Mouse (Mus musculus): Measurements from ENCODE around the gene Zfp184. TPM values are rescaled to one million over a fixed set of nuclear protein-coding genes. Genes with fewer than 3 reads are reported as not detected.

Zfp184 gene
- polyA plus RNA-seq, 1 experiment from 2014 or later = 19.4 TPM

- Histone ChIP-seq H3K4me3 (peak overlapping the region; percentile 20), H3K9me3 (no peaks in the 10 kb centered on the region), H3K4me2 (replicated peaks) (peak overlapping the region; percentile 50), H3K27me3 (replicated peaks) (peaks cover 79% of the 10 kb centered on the region), H3K9ac (no peak overlapping the region), H3K36me3 (no peaks in the 10 kb centered on the region), H3K4me1 (peaks cover 4% of the 10 kb centered on the region; the same call in 1 of the 2 replicates), H3K27ac (no peak overlapping the region)
- ATAC-seq (ENCODE audit: low FRiP score, low read depth) = no peak
- under 1% methylated on average over 13 of the region's 13 CpGs for WGBS
Measured at GRCm38 (mm10) chr13:21996840-21997185, 51.9 kb downstream of the Zfp184 start.

- H3K4me1 ChIP-seq = peaks cover 4% of the 10 kb centered on the region; the same call in 1 of the 2 replicates
- H3K9ac ChIP-seq = no peak overlapping the region
- H3K9me3 ChIP-seq = no peaks in the 10 kb centered on the region
- H3K4me3 ChIP-seq = peak overlapping the region; percentile 20
- peaks cover 84% of the 10 kb centered on the region for H3K27me3 ChIP-seq (replicated peaks)
- WGBS = 1% methylated on average over 21 of the region's 21 CpGs
- H3K27ac ChIP-seq = no peak overlapping the region
- no peak for ATAC-seq (ENCODE audit: low FRiP score, low read depth)
- H3K36me3 ChIP-seq = no peaks in the 10 kb centered on the region
- H3K4me2 ChIP-seq (replicated peaks) = peak overlapping the region; percentile 50
Measured at GRCm38 (mm10) chr13:21997201-21997820, 52.4 kb downstream of the Zfp184 start.

- Histone ChIP-seq H3K36me3 (no peaks in the 10 kb centered on the region), H3K9me3 (no peaks in the 10 kb centered on the region), H3K27ac (no peak overlapping the region), H3K4me2 (replicated peaks) (peak overlapping the region; percentile 50), H3K9ac (no peak overlapping the region), H3K4me3 (no peak overlapping the region), H3K27me3 (replicated peaks) (peaks cover 87% of the 10 kb centered on the region), H3K4me1 (peaks cover 4% of the 10 kb centered on the region; the same call in 1 of the 2 replicates)
- ATAC-seq (ENCODE audit: low FRiP score, low read depth) = no peak
- WGBS = 2% methylated on average over 4 of the region's 4 CpGs
Measured at GRCm38 (mm10) chr13:21997821-21998220, 52.9 kb downstream of the Zfp184 start.

GRCm38 (mm10) chr13:21998412-21998811, 53.5 kb downstream of the Zfp184 start:
- WGBS = 22% methylated on average over 3 of the region's 3 CpGs
- no peak overlapping the region for H3K4me3 ChIP-seq
- H3K4me1 ChIP-seq = peaks cover 4% of the 10 kb centered on the region; the same call in 1 of the 2 replicates
- H3K27me3 ChIP-seq (replicated peaks) = peaks cover 90% of the 10 kb centered on the region
- no peak overlapping the region for H3K9ac ChIP-seq
- H3K4me2 ChIP-seq (replicated peaks) = no peak overlapping the region
- no peaks in the 10 kb centered on the region for H3K36me3 ChIP-seq
- H3K9me3 ChIP-seq = no peaks in the 10 kb centered on the region
- H3K27ac ChIP-seq = no peak overlapping the region
- no peak for ATAC-seq (ENCODE audit: low FRiP score, low read depth)

- ATAC-seq (ENCODE audit: low FRiP score, low read depth) = no peak
- H3K27ac ChIP-seq = no peak overlapping the region
- H3K4me3 ChIP-seq = no peak overlapping the region
- H3K4me1 ChIP-seq = peaks cover 4% of the 10 kb centered on the region; the same call in 1 of the 2 replicates
- no peak overlapping the region for H3K9ac ChIP-seq
- 29% methylated on average over 4 of the region's 4 CpGs for WGBS
- peaks cover 93% of the 10 kb centered on the region for H3K27me3 ChIP-seq (replicated peaks)
- no peaks in the 10 kb centered on the region for H3K9me3 ChIP-seq
- no peaks in the 10 kb centered on the region for H3K36me3 ChIP-seq
- H3K4me2 ChIP-seq (replicated peaks) = no peak overlapping the region
Measured at GRCm38 (mm10) chr13:21999147-21999546, 54.3 kb downstream of the Zfp184 start.

- peaks cover 9% of the 10 kb centered on the region for H3K4me1 ChIP-seq
- no peaks in the 10 kb centered on the region for H3K9me3 ChIP-seq
- 61% methylated on average over 2 of the region's 2 CpGs for WGBS
- no peak overlapping the region for H3K9ac ChIP-seq
- no peak overlapping the region for H3K27ac ChIP-seq
- no peak for ATAC-seq (ENCODE audit: low FRiP score, low read depth)
- peaks cover 99% of the 10 kb centered on the region for H3K27me3 ChIP-seq (replicated peaks)
- no peak overlapping the region for H3K4me2 ChIP-seq (replicated peaks)
- no peaks in the 10 kb centered on the region for H3K36me3 ChIP-seq
- no peak overlapping the region for H3K4me3 ChIP-seq
Measured at GRCm38 (mm10) chr13:22001346-22001745, 56.5 kb downstream of the Zfp184 start.

GRCm38 (mm10) chr13:22001823-22002222, 56.9 kb downstream of the Zfp184 start:
- Histone ChIP-seq H3K9ac (no peak overlapping the region), H3K4me1 (peaks cover 14% of the 10 kb centered on the region), H3K27ac (no peak overlapping the region), H3K9me3 (no peaks in the 10 kb centered on the region), H3K4me2 (replicated peaks) (no peak overlapping the region), H3K4me3 (no peak overlapping the region), H3K27me3 (replicated peaks) (peaks cover 99% of the 10 kb centered on the region), H3K36me3 (no peaks in the 10 kb centered on the region)
- WGBS = 16% methylated on average over 5 of the region's 5 CpGs
- no peak for ATAC-seq (ENCODE audit: low FRiP score, low read depth)

GRCm38 (mm10) chr13:22005605-22006333, 60.9 kb downstream of the Zfp184 start:
- H3K36me3 ChIP-seq = no peaks in the 10 kb centered on the region
- H3K4me2 ChIP-seq (replicated peaks) = peak overlapping the region; percentile 89
- H3K27me3 ChIP-seq (replicated peaks) = peaks cover 100% of the 10 kb centered on the region
- no peak overlapping the region for H3K27ac ChIP-seq
- no peaks in the 10 kb centered on the region for H3K9me3 ChIP-seq
- peak overlapping the region; percentile 46 for H3K4me3 ChIP-seq
- peaks cover 16% of the 10 kb centered on the region for H3K4me1 ChIP-seq
- H3K9ac ChIP-seq = 0 out of 2 replicates have a peak overlapping the region, but pooled peaks have one; percentile 42
- peak; percentile 67 for ATAC-seq (ENCODE audit: low FRiP score, low read depth)
- under 1% methylated on average over 45 of the region's 45 CpGs for WGBS

GRCm38 (mm10) chr13:22006334-22007120, 61.6 kb downstream of the Zfp184 start:
- Histone ChIP-seq H3K36me3 (no peaks in the 10 kb centered on the region), H3K4me2 (replicated peaks) (peak overlapping the region; percentile 89), H3K9ac (no peak overlapping the region), H3K27me3 (replicated peaks) (peaks cover 99% of the 10 kb centered on the region), H3K4me3 (peak overlapping the region; percentile 46), H3K9me3 (no peaks in the 10 kb centered on the region), H3K4me1 (peaks cover 16% of the 10 kb centered on the region), H3K27ac (no peak overlapping the region)
- WGBS = under 1% methylated on average over 38 of the region's 38 CpGs
- peak; percentile 73; the same call in 1 of the 2 replicates for ATAC-seq (ENCODE audit: low FRiP score, low read depth)

- Histone ChIP-seq H3K27me3 (replicated peaks) (peaks cover 96% of the 10 kb centered on the region), H3K9ac (no peak overlapping the region), H3K4me2 (replicated peaks) (peak overlapping the region; percentile 89), H3K36me3 (no peaks in the 10 kb centered on the region), H3K9me3 (no peaks in the 10 kb centered on the region), H3K27ac (no peak overlapping the region), H3K4me3 (peak overlapping the region; percentile 46), H3K4me1 (peaks cover 16% of the 10 kb centered on the region)
- WGBS = 2% methylated on average over 18 of the region's 18 CpGs
- ATAC-seq (ENCODE audit: low FRiP score, low read depth) = no peak
Measured at GRCm38 (mm10) chr13:22007121-22007510, 62.2 kb downstream of the Zfp184 start.

GRCm38 (mm10) chr13:22007872-22008271, 63.0 kb downstream of the Zfp184 start:
- Histone ChIP-seq H3K4me1 (peaks cover 16% of the 10 kb centered on the region), H3K27ac (no peak overlapping the region), H3K4me3 (no peak overlapping the region), H3K4me2 (replicated peaks) (no peak overlapping the region), H3K9ac (no peak overlapping the region), H3K9me3 (no peaks in the 10 kb centered on the region), H3K36me3 (no peaks in the 10 kb centered on the region), H3K27me3 (replicated peaks) (peaks cover 95% of the 10 kb centered on the region)
- no peak for ATAC-seq (ENCODE audit: low FRiP score, low read depth)
- whole genome bisulfite sequencing = 52% methylated on average over 7 of the region's 7 CpGs

- Histone ChIP-seq H3K9ac (no peak overlapping the region), H3K27ac (no peak overlapping the region), H3K36me3 (no peaks in the 10 kb centered on the region), H3K27me3 (replicated peaks) (peaks cover 92% of the 10 kb centered on the region), H3K4me2 (replicated peaks) (no peak overlapping the region), H3K4me1 (peaks cover 16% of the 10 kb centered on the region), H3K4me3 (no peak overlapping the region), H3K9me3 (no peaks in the 10 kb centered on the region)
- no peak for ATAC-seq (ENCODE audit: low FRiP score, low read depth)
- 69% methylated on average over 3 of the region's 3 CpGs for WGBS
Measured at GRCm38 (mm10) chr13:22008707-22009106, 63.8 kb downstream of the Zfp184 start.

Data from neural tube, embryonic 12.5 days (tissue).